Mouse (Mus musculus): Measurements from ENCODE around the gene Pdgfb. TPM values are rescaled to one million over a fixed set of nuclear protein-coding genes. Genes with fewer than 3 reads are reported as not detected.
A peak's percentile ranks its signal among the peaks of the same experiment; 100 is the strongest.

Gene Pdgfb
- total RNA-seq, 2 experiments from 2014 or later: 45.4 to 48.1 TPM

- DNase-seq (ENCODE audit: low spot score in 2 of 2): peak; percentile 41 to 63
Observed at GRCm38 (mm10) chr15:80011194-80011593, 3.6 kb downstream of the Pdgfb start.

- peak; percentile 60 to 65 for DNase-seq (ENCODE audit: low spot score in 2 of 2)
Observed at GRCm38 (mm10) chr15:80010182-80010558, 4.6 kb downstream of the Pdgfb start.

- DNase-seq (ENCODE audit: low spot score in 2 of 2): no peak
Observed at GRCm38 (mm10) chr15:80009421-80010181, 5.2 kb downstream of the Pdgfb start.

GRCm38 (mm10) chr15:80008461-80008860 is 6.3 kb downstream of the Pdgfb start:
- DNase-seq (ENCODE audit: low spot score in 2 of 2): no peak

GRCm38 (mm10) chr15:80006156-80006555 is 8.6 kb downstream of the Pdgfb start:
- no peak for DNase-seq (ENCODE audit: low spot score in 2 of 2)

GRCm38 (mm10) chr15:80005436-80005835 is 9.3 kb downstream of the Pdgfb start:
- DNase-seq (ENCODE audit: low spot score in 2 of 2): no peak

- no peak for DNase-seq (ENCODE audit: low spot score in 2 of 2)
Observed at GRCm38 (mm10) chr15:80004644-80005340, 10.0 kb downstream of the Pdgfb start.

- no peak for DNase-seq (ENCODE audit: low spot score in 2 of 2)
Observed at GRCm38 (mm10) chr15:80003581-80003980, 11.2 kb downstream of the Pdgfb start.

- DNase-seq (ENCODE audit: low spot score in 2 of 2): no peak
Observed at GRCm38 (mm10) chr15:80001601-80002000, 13.2 kb downstream of the Pdgfb start.

GRCm38 (mm10) chr15:80000694-80001093 is 14.1 kb downstream of the Pdgfb start:
- DNase-seq (ENCODE audit: low spot score in 2 of 2): no peak

- DNase-seq (ENCODE audit: low spot score in 2 of 2): no peak
Observed at GRCm38 (mm10) chr15:79997988-79998387, 16.8 kb downstream of the Pdgfb start.

- no peak for DNase-seq (ENCODE audit: low spot score in 2 of 2)
Observed at GRCm38 (mm10) chr15:79996781-79997180, 18.0 kb downstream of the Pdgfb start.

- DNase-seq (ENCODE audit: low spot score in 2 of 2): peak; percentile 39 to 71
Observed at GRCm38 (mm10) chr15:79995552-79995951, 19.2 kb downstream of the Pdgfb start.

GRCm38 (mm10) chr15:79994566-79994965 is 20.2 kb downstream of the Pdgfb start:
- DNase-seq (ENCODE audit: low spot score in 2 of 2): no peak

GRCm38 (mm10) chr15:79986182-79986581 is 28.6 kb downstream of the Pdgfb start:
- DNase-seq (ENCODE audit: low spot score in 2 of 2): no peak

GRCm38 (mm10) chr15:79985471-79985870 is 29.3 kb downstream of the Pdgfb start:
- DNase-seq (ENCODE audit: low spot score in 2 of 2): no peak

GRCm38 (mm10) chr15:79984152-79984551 is 30.6 kb downstream of the Pdgfb start:
- DNase-seq (ENCODE audit: low spot score in 2 of 2): peak in 1 of 2 experiments; percentile 40

GRCm38 (mm10) chr15:79980716-79981115 is 34.1 kb downstream of the Pdgfb start:
- no peak for DNase-seq (ENCODE audit: low spot score in 2 of 2)

GRCm38 (mm10) chr15:79972186-79972585 is 42.6 kb downstream of the Pdgfb start:
- DNase-seq (ENCODE audit: low spot score in 2 of 2): no peak

- no peak for DNase-seq (ENCODE audit: low spot score in 2 of 2)
Observed at GRCm38 (mm10) chr15:79970940-79971339, 43.8 kb downstream of the Pdgfb start, which contains the start of gene Cbx7. Gene Cbx7 (minus strand): TSS chr15:79971119.

- DNase-seq (ENCODE audit: low spot score in 2 of 2): no peak
Observed at GRCm38 (mm10) chr15:79970491-79970890, 44.3 kb downstream of the Pdgfb start.

GRCm38 (mm10) chr15:79967346-79967745 is 47.4 kb downstream of the Pdgfb start:
- no peak for DNase-seq (ENCODE audit: low spot score in 2 of 2)
